Mouse (Mus musculus) heart, postnatal 0 days (tissue): ENCODE results near the gene Taf13.

Source experiments
- CTCF ChIP-seq: IDR thresholded peaks from 2 replicates; pipeline ENCODE4 v1.5.1; 2016; ENCODE audit warnings: antibody characterized with exemption, control low read depth, low read depth
- EP300 ChIP-seq: IDR thresholded peaks from 2 replicates; pipeline ENCODE4 v1.6.1; 2016; ENCODE audit warnings: antibody characterized with exemption, low read depth

- TF ChIP-seq CTCF (no peak), EP300 (no peak)
These were observed 962 bp downstream of the Taf13 start for GRCm38 (mm10) chr3:108572309-108573010.
